Mouse (Mus musculus): ENCODE measurements around the gene Rtn2. TPM values are rescaled to one million over a fixed set of nuclear protein-coding genes. Genes with fewer than 3 reads are reported as not detected.

Rtn2 gene
- polyA plus RNA-seq, 1 experiment: 14.3 TPM

- no peak overlapping the region for H3K4me3 ChIP-seq (ENCODE audit: low read depth, low read length)
- H3K9me3 ChIP-seq (replicated peaks; ENCODE audit: control insufficient read depth, insufficient read depth, low read length, poor library complexity, severe bottlenecking): no peaks in the 10 kb centered on the region
- H3K27me3 ChIP-seq (ENCODE audit: control insufficient read depth, insufficient read depth, low read length, poor library complexity, severe bottlenecking): no peaks in the 10 kb centered on the region
- no peaks in the 10 kb centered on the region for H3K4me1 ChIP-seq (ENCODE audit: control insufficient read depth, insufficient read depth, low read length)
- H3K36me3 ChIP-seq (ENCODE audit: control insufficient read depth, insufficient read depth, low read length, poor library complexity, severe bottlenecking): no peaks in the 10 kb centered on the region
- H3K9ac ChIP-seq (ENCODE audit: low read depth, poor library complexity, severe bottlenecking): no peak overlapping the region
- H3K27ac ChIP-seq (ENCODE audit: insufficient read depth, low read length): no peak overlapping the region
- no peak for TF ChIP-seq CTCF (IDR thresholded peaks at IDR 0.05; ENCODE audit: low read depth, low read length)
- TF ChIP-seq EP300 (IDR thresholded peaks at IDR 0.05; ENCODE audit: insufficient read depth, low read depth, low read length): no peak
- TF ChIP-seq POLR2A (IDR thresholded peaks at IDR 0.05; ENCODE audit: insufficient read depth, low read length): no peak
Observed at GRCm38 (mm10) chr7:19338060-19338459, 55.6 kb downstream of the Rtn2 start.

GRCm38 (mm10) chr7:19338596-19338995 is 56.2 kb downstream of the Rtn2 start:
- no peaks in the 10 kb centered on the region for H3K36me3 ChIP-seq (ENCODE audit: control insufficient read depth, insufficient read depth, low read length, poor library complexity, severe bottlenecking)
- H3K27me3 ChIP-seq (ENCODE audit: control insufficient read depth, insufficient read depth, low read length, poor library complexity, severe bottlenecking): no peaks in the 10 kb centered on the region
- H3K27ac ChIP-seq (ENCODE audit: insufficient read depth, low read length): no peak overlapping the region
- no peak overlapping the region for H3K9ac ChIP-seq (ENCODE audit: low read depth, poor library complexity, severe bottlenecking)
- no peaks in the 10 kb centered on the region for H3K9me3 ChIP-seq (replicated peaks; ENCODE audit: control insufficient read depth, insufficient read depth, low read length, poor library complexity, severe bottlenecking)
- no peaks in the 10 kb centered on the region for H3K4me1 ChIP-seq (ENCODE audit: control insufficient read depth, insufficient read depth, low read length)
- no peak overlapping the region for H3K4me3 ChIP-seq (ENCODE audit: low read depth, low read length)
- TF ChIP-seq CTCF (IDR thresholded peaks at IDR 0.05; ENCODE audit: low read depth, low read length): no peak
- TF ChIP-seq POLR2A (IDR thresholded peaks at IDR 0.05; ENCODE audit: insufficient read depth, low read length): no peak
- no peak for TF ChIP-seq EP300 (IDR thresholded peaks at IDR 0.05; ENCODE audit: insufficient read depth, low read depth, low read length)

- no peak overlapping the region for H3K4me3 ChIP-seq (ENCODE audit: low read depth, low read length)
- no peaks in the 10 kb centered on the region for H3K9me3 ChIP-seq (replicated peaks; ENCODE audit: control insufficient read depth, insufficient read depth, low read length, poor library complexity, severe bottlenecking)
- H3K27ac ChIP-seq (ENCODE audit: insufficient read depth, low read length): no peak overlapping the region
- peak overlapping the region; percentile 63; the same call in 1 of the 2 replicates for H3K9ac ChIP-seq (ENCODE audit: low read depth, poor library complexity, severe bottlenecking)
- TF ChIP-seq CTCF (IDR thresholded peaks at IDR 0.05; ENCODE audit: low read depth, low read length) (no peak), POLR2A (IDR thresholded peaks at IDR 0.05; ENCODE audit: insufficient read depth, low read length) (no peak), EP300 (IDR thresholded peaks at IDR 0.05; ENCODE audit: insufficient read depth, low read depth, low read length) (no peak)
- H3K27me3 ChIP-seq (ENCODE audit: control insufficient read depth, insufficient read depth, low read length, poor library complexity, severe bottlenecking): no peaks in the 10 kb centered on the region
- H3K4me1 ChIP-seq (ENCODE audit: control insufficient read depth, insufficient read depth, low read length): no peaks in the 10 kb centered on the region
- H3K36me3 ChIP-seq (ENCODE audit: control insufficient read depth, insufficient read depth, low read length, poor library complexity, severe bottlenecking): no peaks in the 10 kb centered on the region
Observed at GRCm38 (mm10) chr7:19341250-19341649, 58.8 kb downstream of the Rtn2 start.

GRCm38 (mm10) chr7:19341761-19342409 is 59.5 kb downstream of the Rtn2 start:
- TF ChIP-seq EP300 (IDR thresholded peaks at IDR 0.05; ENCODE audit: insufficient read depth, low read depth, low read length): no peak
- TF ChIP-seq POLR2A (IDR thresholded peaks at IDR 0.05; ENCODE audit: insufficient read depth, low read length): no peak
- Histone ChIP-seq H3K4me1 (ENCODE audit: control insufficient read depth, insufficient read depth, low read length) (no peaks in the 10 kb centered on the region), H3K9ac (ENCODE audit: low read depth, poor library complexity, severe bottlenecking) (peak overlapping the region; percentile 63), H3K27ac (ENCODE audit: insufficient read depth, low read length) (no peak overlapping the region), H3K9me3 (replicated peaks; ENCODE audit: control insufficient read depth, insufficient read depth, low read length, poor library complexity, severe bottlenecking) (no peaks in the 10 kb centered on the region), H3K27me3 (ENCODE audit: control insufficient read depth, insufficient read depth, low read length, poor library complexity, severe bottlenecking) (no peaks in the 10 kb centered on the region), H3K36me3 (ENCODE audit: control insufficient read depth, insufficient read depth, low read length, poor library complexity, severe bottlenecking) (no peaks in the 10 kb centered on the region), H3K4me3 (ENCODE audit: low read depth, low read length) (peak overlapping the region; percentile 67)

GRCm38 (mm10) chr7:19342481-19343027 is 60.1 kb downstream of the Rtn2 start:
- Histone ChIP-seq H3K9ac (ENCODE audit: low read depth, poor library complexity, severe bottlenecking) (peak overlapping the region; percentile 63), H3K27ac (ENCODE audit: insufficient read depth, low read length) (no peak overlapping the region)
- TF ChIP-seq EP300 (IDR thresholded peaks at IDR 0.05; ENCODE audit: insufficient read depth, low read depth, low read length) (no peak), POLR2A (IDR thresholded peaks at IDR 0.05; ENCODE audit: insufficient read depth, low read length) (no peak), CTCF (IDR thresholded peaks at IDR 0.05; ENCODE audit: low read depth, low read length) (peak; percentile 90)

GRCm38 (mm10) chr7:19343210-19343808 is 60.9 kb downstream of the Rtn2 start:
- H3K9ac ChIP-seq (ENCODE audit: low read depth, poor library complexity, severe bottlenecking): no peak overlapping the region
- TF ChIP-seq EP300 (IDR thresholded peaks at IDR 0.05; ENCODE audit: insufficient read depth, low read depth, low read length): no peak
- no peak for TF ChIP-seq POLR2A (IDR thresholded peaks at IDR 0.05; ENCODE audit: insufficient read depth, low read length)
- TF ChIP-seq CTCF (IDR thresholded peaks at IDR 0.05; ENCODE audit: low read depth, low read length): peak; percentile 96
- no peaks in the 10 kb centered on the region for H3K9me3 ChIP-seq (replicated peaks; ENCODE audit: control insufficient read depth, insufficient read depth, low read length, poor library complexity, severe bottlenecking)
- H3K36me3 ChIP-seq (ENCODE audit: control insufficient read depth, insufficient read depth, low read length, poor library complexity, severe bottlenecking): no peaks in the 10 kb centered on the region
- H3K4me3 ChIP-seq (ENCODE audit: low read depth, low read length): no peak overlapping the region
- H3K27ac ChIP-seq (ENCODE audit: insufficient read depth, low read length): no peak overlapping the region
- no peaks in the 10 kb centered on the region for H3K4me1 ChIP-seq (ENCODE audit: control insufficient read depth, insufficient read depth, low read length)
- H3K27me3 ChIP-seq (ENCODE audit: control insufficient read depth, insufficient read depth, low read length, poor library complexity, severe bottlenecking): no peaks in the 10 kb centered on the region

More at GRCm38 (mm10) chr7:19342481-19343027, 60.1 kb downstream of the Rtn2 start:
- H3K27me3 ChIP-seq (ENCODE audit: control insufficient read depth, insufficient read depth, low read length, poor library complexity, severe bottlenecking): no peaks in the 10 kb centered on the region
- H3K4me3 ChIP-seq (ENCODE audit: low read depth, low read length): peak overlapping the region; percentile 67
- H3K9me3 ChIP-seq (replicated peaks; ENCODE audit: control insufficient read depth, insufficient read depth, low read length, poor library complexity, severe bottlenecking): no peaks in the 10 kb centered on the region
- H3K36me3 ChIP-seq (ENCODE audit: control insufficient read depth, insufficient read depth, low read length, poor library complexity, severe bottlenecking): no peaks in the 10 kb centered on the region
- H3K4me1 ChIP-seq (ENCODE audit: control insufficient read depth, insufficient read depth, low read length): no peaks in the 10 kb centered on the region

Data from ES-Bruce4 (cell line).